Mouse (Mus musculus): ENCODE results near the gene Babam1. TPM values are rescaled to one million over a fixed set of nuclear protein-coding genes. Genes with fewer than 3 reads are reported as not detected.

Babam1 gene
- polyA plus RNA-seq, 1 experiment from 2014 or later: 106 TPM

GRCm38 (mm10) chr8:71372427-71372826 lies 24.2 kb upstream of the Babam1 start:
- Histone ChIP-seq H3K4me2 (replicated peaks) (no peak overlapping the region), H3K27ac (replicated peaks) (no peak overlapping the region), H3K4me3 (replicated peaks) (no peak overlapping the region), H3K36me3 (peaks cover 28% of the 10 kb centered on the region), H3K4me1 (peaks cover 40% of the 10 kb centered on the region), H3K27me3 (no peaks in the 10 kb centered on the region), H3K9ac (no peak overlapping the region), H3K9me3 (replicated peaks) (no peaks in the 10 kb centered on the region)
- ATAC-seq (ENCODE audit: insufficient number of reproducible peaks, low FRiP score, low TSS enrichment, low read depth): no peak
- 85% methylated on average over 12 of the region's 12 CpGs for WGBS

GRCm38 (mm10) chr8:71373000-71373399 lies 23.7 kb upstream of the Babam1 start:
- Histone ChIP-seq H3K4me2 (replicated peaks) (no peak overlapping the region), H3K27ac (replicated peaks) (no peak overlapping the region), H3K36me3 (peaks cover 32% of the 10 kb centered on the region), H3K27me3 (no peaks in the 10 kb centered on the region), H3K4me1 (peaks cover 35% of the 10 kb centered on the region), H3K9me3 (replicated peaks) (no peaks in the 10 kb centered on the region), H3K9ac (no peak overlapping the region), H3K4me3 (replicated peaks) (no peak overlapping the region)
- 88% methylated on average over 3 of the region's 3 CpGs for WGBS
- no peak for ATAC-seq (ENCODE audit: insufficient number of reproducible peaks, low FRiP score, low TSS enrichment, low read depth)

GRCm38 (mm10) chr8:71374616-71375206 lies 21.9 kb upstream of the Babam1 start:
- 76% methylated on average over 17 of the region's 17 CpGs for WGBS
- ATAC-seq (ENCODE audit: insufficient number of reproducible peaks, low FRiP score, low TSS enrichment, low read depth): no peak

GRCm38 (mm10) chr8:71375581-71376422 lies 20.9 kb upstream of the Babam1 start:
- peak overlapping the region; percentile 63 for H3K4me2 ChIP-seq (replicated peaks)
- peaks cover 31% of the 10 kb centered on the region for H3K36me3 ChIP-seq
- peaks cover 48% of the 10 kb centered on the region for H3K4me1 ChIP-seq
- H3K9ac ChIP-seq: peak overlapping the region; percentile 21
- ATAC-seq (ENCODE audit: insufficient number of reproducible peaks, low FRiP score, low TSS enrichment, low read depth): 0 out of 2 replicates have a peak, but pooled peaks have one; percentile 9
- peak overlapping the region; percentile 33 for H3K4me3 ChIP-seq (replicated peaks)
- H3K27ac ChIP-seq (replicated peaks): no peak overlapping the region
- WGBS: 8% methylated on average over 74 of the region's 74 CpGs
- H3K9me3 ChIP-seq (replicated peaks): no peaks in the 10 kb centered on the region
- no peaks in the 10 kb centered on the region for H3K27me3 ChIP-seq

More at GRCm38 (mm10) chr8:71374616-71375206, 21.9 kb upstream of the Babam1 start:
- H3K27ac ChIP-seq (replicated peaks): no peak overlapping the region
- H3K9me3 ChIP-seq (replicated peaks): no peaks in the 10 kb centered on the region
- H3K36me3 ChIP-seq: peaks cover 34% of the 10 kb centered on the region
- no peaks in the 10 kb centered on the region for H3K27me3 ChIP-seq
- H3K4me3 ChIP-seq (replicated peaks): no peak overlapping the region
- no peak overlapping the region for H3K9ac ChIP-seq
- H3K4me1 ChIP-seq: peaks cover 40% of the 10 kb centered on the region
- H3K4me2 ChIP-seq (replicated peaks): no peak overlapping the region

- H3K27me3 ChIP-seq: no peaks in the 10 kb centered on the region
- H3K4me1 ChIP-seq: peaks cover 51% of the 10 kb centered on the region
- WGBS: 39% methylated on average over 8 of the region's 8 CpGs
Observed at GRCm38 (mm10) chr8:71376423-71377030, 20.1 kb upstream of the Babam1 start.

GRCm38 (mm10) chr8:71379008-71379407 lies 17.7 kb upstream of the Babam1 start:
- peaks cover 16% of the 10 kb centered on the region for H3K36me3 ChIP-seq
- no peaks in the 10 kb centered on the region for H3K27me3 ChIP-seq
- peak overlapping the region; percentile 98 for H3K4me2 ChIP-seq (replicated peaks)
- H3K27ac ChIP-seq (replicated peaks): no peak overlapping the region
- no peaks in the 10 kb centered on the region for H3K9me3 ChIP-seq (replicated peaks)
- ATAC-seq (ENCODE audit: insufficient number of reproducible peaks, low FRiP score, low TSS enrichment, low read depth): no peak
- H3K4me1 ChIP-seq: peaks cover 68% of the 10 kb centered on the region
- no peak overlapping the region for H3K9ac ChIP-seq
- H3K4me3 ChIP-seq (replicated peaks): no peak overlapping the region; the same call in 1 of the 2 replicates
- WGBS: 59% methylated on average over 4 of the region's 4 CpGs

More at GRCm38 (mm10) chr8:71376423-71377030, 20.1 kb upstream of the Babam1 start:
- Histone ChIP-seq H3K9me3 (replicated peaks) (no peaks in the 10 kb centered on the region), H3K36me3 (peaks cover 31% of the 10 kb centered on the region), H3K27ac (replicated peaks) (no peak overlapping the region), H3K4me3 (replicated peaks) (peak overlapping the region; percentile 33), H3K4me2 (replicated peaks) (peak overlapping the region; percentile 63), H3K9ac (peak overlapping the region; percentile 21)
- no peak for ATAC-seq (ENCODE audit: insufficient number of reproducible peaks, low FRiP score, low TSS enrichment, low read depth)

GRCm38 (mm10) chr8:71379512-71380075 lies 17.1 kb upstream of the Babam1 start:
- Histone ChIP-seq H3K4me2 (replicated peaks) (peak overlapping the region; percentile 98), H3K36me3 (peaks cover 10% of the 10 kb centered on the region), H3K4me3 (replicated peaks) (peak overlapping the region; percentile 82), H3K9ac (no peak overlapping the region), H3K4me1 (peaks cover 68% of the 10 kb centered on the region), H3K27ac (replicated peaks) (no peak overlapping the region), H3K27me3 (no peaks in the 10 kb centered on the region), H3K9me3 (replicated peaks) (no peaks in the 10 kb centered on the region)
- ATAC-seq (ENCODE audit: insufficient number of reproducible peaks, low FRiP score, low TSS enrichment, low read depth): no peak
- 58% methylated on average over 3 of the region's 3 CpGs for WGBS

- H3K4me1 ChIP-seq: peaks cover 64% of the 10 kb centered on the region
- ATAC-seq (ENCODE audit: insufficient number of reproducible peaks, low FRiP score, low TSS enrichment, low read depth): no peak
- H3K9ac ChIP-seq: peak overlapping the region; percentile 89
- H3K4me3 ChIP-seq (replicated peaks): peak overlapping the region; percentile 82
- H3K27me3 ChIP-seq: no peaks in the 10 kb centered on the region
- H3K36me3 ChIP-seq: 0 out of 2 replicates have a peak, but pooled peaks cover 5% of the 10 kb centered on the region
- peak overlapping the region; percentile 93; the same call in 1 of the 2 replicates for H3K27ac ChIP-seq (replicated peaks)
- WGBS: 1% methylated on average over 72 of the region's 72 CpGs
- peak overlapping the region; percentile 98 for H3K4me2 ChIP-seq (replicated peaks)
- no peaks in the 10 kb centered on the region for H3K9me3 ChIP-seq (replicated peaks)
Observed at GRCm38 (mm10) chr8:71380178-71381171, 16.2 kb upstream of the Babam1 start.

GRCm38 (mm10) chr8:71381421-71381970 lies 15.2 kb upstream of the Babam1 start, which contains the start of gene Nr2f6:
Nr2f6 (minus strand) TSS chr8:71381960.
- 0 out of 2 replicates have a peak, but pooled peaks cover 5% of the 10 kb centered on the region for H3K36me3 ChIP-seq
- peak within 1 kb of the TSS; percentile 94 for H3K27ac ChIP-seq (replicated peaks)
- no peaks in the 10 kb centered on the region for H3K9me3 ChIP-seq (replicated peaks)
- peak within 1 kb of the TSS; percentile 82 for H3K4me3 ChIP-seq (replicated peaks)
- peak within 1 kb of the TSS; percentile 89 for H3K9ac ChIP-seq
- peak; percentile 6 for ATAC-seq (ENCODE audit: insufficient number of reproducible peaks, low FRiP score, low TSS enrichment, low read depth)
- under 1% methylated on average over 80 of the region's 89 CpGs for WGBS
- H3K4me1 ChIP-seq: peaks cover 53% of the 10 kb centered on the region
- peak within 1 kb of the TSS; percentile 98 for H3K4me2 ChIP-seq (replicated peaks)
- no peaks in the 10 kb centered on the region for H3K27me3 ChIP-seq

Data from embryonic facial prominence, embryonic 15.5 days (tissue).